Mouse (Mus musculus) urinary bladder, adult 2 months (tissue): ENCODE measurements around the gene Il2. TPM values are rescaled to one million over a fixed set of nuclear protein-coding genes. Genes with fewer than 3 reads are reported as not detected.

ENCODE experiments used
- polyA plus RNA-seq: library from polyadenylated mRNA; depleted of rRNA; stranded (reverse); fragments of >200 nt; gene quantifications from 2 replicates; pipeline ENCODE4 v1.2.3, GENCODE M21; 2012; rRNA removed

Il2 gene
- polyA plus RNA-seq, 1 experiment: 0.19 TPM

Other genes starting within 250 kb of the Il2 start
- not detected in 2 replicates for gene Adad1, start 62.4 kb downstream of the Il2 start, polyA plus RNA-seq
- not detected in 2 replicates for gene Il21, start 106.7 kb upstream of the Il2 start, polyA plus RNA-seq
- 2.2 and 2.6 TPM in 2 replicates for gene Bbs12, start 186.6 kb upstream of the Il2 start, polyA plus RNA-seq
- gene Cetn4, start 186.7 kb upstream of the Il2 start, polyA plus RNA-seq: 3.2 and 4.4 TPM in 2 replicates
- 6.1 and 7.0 TPM in 2 replicates for gene Fgf2, start 222.4 kb upstream of the Il2 start, polyA plus RNA-seq